Mouse (Mus musculus): ENCODE measurements around the gene Catsper3.

Catsper3 gene

DNA sequence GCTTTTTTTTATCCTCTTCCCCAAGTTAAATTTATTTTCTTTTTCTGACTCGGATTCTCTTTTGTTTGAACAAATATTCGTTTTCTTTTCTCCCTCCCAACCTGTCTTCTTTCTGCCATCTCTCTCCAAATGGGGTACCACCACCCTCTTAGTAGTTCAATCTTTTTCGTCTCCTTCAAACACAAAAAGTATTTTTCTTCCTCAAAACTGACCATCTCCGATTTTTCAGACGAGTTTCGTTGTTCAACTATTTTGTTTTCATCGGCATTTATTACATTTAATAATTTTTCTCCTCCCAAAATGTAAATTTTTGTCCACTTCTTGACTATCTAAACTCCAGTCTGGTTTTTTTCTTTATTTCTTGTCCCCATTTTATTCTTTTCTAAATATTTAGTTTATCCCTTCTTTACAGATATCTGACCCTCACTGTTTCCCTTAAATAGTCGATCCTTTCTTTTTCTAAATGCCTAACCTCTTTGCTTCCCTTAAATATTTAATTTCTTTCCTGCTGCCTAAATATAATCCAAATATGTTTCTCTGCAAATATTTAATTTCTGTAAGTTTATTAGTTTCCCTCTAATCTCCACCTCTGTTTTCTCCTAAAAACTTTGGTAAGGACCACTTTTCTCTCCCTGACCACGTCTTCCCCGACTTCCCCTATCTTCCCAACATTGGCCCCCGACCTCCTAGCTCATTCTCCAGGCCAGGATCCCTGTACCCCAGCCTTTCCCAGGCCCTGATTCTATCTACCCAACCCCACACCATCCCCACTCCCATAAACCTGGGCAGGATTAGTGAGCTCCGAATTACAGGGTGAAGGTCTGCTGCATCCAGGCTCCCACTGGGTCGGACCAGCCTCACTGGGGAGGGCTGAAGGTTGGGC lies 42.7 kb downstream of the Catsper3 start:
- DNase-seq (ENCODE audit: low read depth, low spot score): no peak

- DNase-seq (ENCODE audit: low read depth, low spot score): no peak
Measured at GRCm38 (mm10) chr13:55827679-55828140, 43.3 kb downstream of the Catsper3 start.

DNA sequence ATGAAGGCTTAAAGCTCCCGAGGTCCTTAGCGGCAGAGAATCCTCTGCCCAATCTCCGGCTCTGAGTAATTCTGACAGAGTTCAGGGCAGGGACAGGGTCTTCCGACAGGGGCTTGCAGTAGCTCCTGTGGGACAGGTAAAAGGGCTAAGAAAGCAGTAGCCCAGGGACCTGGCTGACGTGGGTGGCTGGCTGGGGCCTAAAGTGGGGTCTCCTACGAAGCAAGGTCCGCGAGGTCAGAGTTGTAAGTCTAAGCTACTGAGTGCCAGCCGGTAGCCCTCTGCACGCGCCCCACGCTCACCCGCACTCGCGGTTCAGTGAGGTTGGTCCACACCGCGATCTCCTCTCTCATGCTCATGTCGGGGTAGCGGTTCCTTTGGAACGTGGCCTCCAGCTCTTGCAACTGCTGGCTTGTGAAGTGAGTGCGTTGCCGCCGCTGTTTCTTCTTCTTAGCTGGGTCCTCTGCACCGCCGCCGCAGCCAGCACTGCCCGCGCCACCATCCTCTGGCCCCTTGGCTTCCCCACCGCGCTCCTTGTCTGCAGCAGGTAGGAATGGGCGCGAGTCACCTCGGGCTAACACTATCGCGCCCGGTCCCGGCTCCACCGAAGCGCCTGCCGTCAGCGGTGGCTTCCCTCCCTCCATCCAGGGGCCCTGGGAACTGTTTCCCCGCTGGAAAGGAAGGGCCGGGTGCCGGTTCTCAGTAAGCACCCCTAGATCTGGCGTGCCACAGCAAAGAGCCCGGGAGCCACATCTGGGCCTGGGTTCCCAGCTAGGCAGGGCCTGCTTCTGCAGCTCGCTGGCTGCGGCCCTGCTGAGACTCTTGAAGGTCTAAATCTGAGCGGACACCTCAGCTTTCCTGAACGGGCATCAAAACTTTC lies 44.0 kb downstream of the Catsper3 start:
- no peak for DNase-seq (ENCODE audit: low read depth, low spot score)

DNA sequence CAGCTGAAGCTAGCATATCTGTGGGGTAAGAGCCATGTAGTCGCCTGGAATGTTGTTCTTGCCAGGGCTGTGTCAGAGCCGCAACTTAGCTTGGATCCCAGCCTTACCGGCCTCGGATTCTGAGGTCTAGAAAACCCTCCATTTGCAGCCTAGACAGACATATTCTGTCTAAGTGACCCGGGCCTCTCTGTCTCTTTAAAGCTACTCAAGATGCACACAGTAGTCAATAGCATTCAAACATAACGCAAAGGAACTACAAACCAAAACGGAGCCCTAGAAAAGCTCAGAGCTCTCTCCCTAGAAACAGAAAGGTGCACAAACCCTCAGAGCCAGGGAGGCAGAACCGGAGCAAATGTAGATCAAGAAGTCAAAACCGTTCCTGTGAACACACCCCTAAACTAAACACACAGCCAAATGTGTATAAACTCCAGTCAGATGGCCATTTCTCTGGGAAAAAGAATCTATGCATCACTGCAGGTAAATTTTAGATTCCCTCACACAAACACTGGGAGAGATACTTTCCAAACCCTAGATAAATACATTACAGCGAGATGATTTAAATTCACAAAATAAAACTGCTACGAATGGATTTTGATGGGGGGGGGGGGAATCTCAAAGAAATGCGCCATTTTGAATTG lies 44.8 kb downstream of the Catsper3 start:
- DNase-seq (ENCODE audit: low read depth, low spot score): no peak

DNA sequence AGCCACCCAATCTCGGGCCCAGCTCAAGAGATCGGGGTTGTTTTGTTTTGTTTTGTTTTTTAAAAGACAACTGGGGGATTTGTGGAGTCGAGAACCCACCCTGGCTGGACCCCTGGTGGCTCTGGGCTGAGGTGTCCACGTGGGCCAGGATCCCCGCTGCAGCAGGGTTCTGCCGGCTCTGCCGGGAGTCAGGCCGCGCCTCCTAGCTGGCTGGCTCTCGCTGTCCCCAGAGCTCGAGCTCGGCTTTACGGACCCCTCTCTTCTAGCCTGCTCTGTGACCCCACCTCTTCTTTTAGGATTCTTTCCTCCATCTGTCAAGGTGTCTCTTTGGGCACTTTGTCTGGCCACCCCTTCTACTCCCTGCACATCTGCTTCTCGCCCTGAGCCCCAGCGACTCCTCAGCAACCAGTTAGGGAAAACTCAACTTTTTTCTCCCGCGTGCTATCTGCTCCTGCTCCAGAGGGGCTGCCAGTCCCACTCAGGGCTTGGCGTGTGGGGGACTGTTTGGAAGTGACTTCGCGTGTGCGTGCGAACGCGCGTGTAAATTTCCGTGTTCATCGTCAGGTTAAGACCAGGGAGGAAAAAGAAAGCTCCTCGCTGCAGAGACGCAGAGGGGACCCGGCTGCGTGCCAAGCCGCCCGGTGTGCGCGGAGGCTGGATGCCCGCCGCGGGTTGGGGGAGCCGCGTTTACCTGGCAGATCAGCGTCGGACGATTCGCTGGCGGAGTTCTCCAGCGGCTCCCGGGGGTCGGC lies 45.9 kb downstream of the Catsper3 start:
- no peak for DNase-seq (ENCODE audit: low read depth, low spot score)

DNA sequence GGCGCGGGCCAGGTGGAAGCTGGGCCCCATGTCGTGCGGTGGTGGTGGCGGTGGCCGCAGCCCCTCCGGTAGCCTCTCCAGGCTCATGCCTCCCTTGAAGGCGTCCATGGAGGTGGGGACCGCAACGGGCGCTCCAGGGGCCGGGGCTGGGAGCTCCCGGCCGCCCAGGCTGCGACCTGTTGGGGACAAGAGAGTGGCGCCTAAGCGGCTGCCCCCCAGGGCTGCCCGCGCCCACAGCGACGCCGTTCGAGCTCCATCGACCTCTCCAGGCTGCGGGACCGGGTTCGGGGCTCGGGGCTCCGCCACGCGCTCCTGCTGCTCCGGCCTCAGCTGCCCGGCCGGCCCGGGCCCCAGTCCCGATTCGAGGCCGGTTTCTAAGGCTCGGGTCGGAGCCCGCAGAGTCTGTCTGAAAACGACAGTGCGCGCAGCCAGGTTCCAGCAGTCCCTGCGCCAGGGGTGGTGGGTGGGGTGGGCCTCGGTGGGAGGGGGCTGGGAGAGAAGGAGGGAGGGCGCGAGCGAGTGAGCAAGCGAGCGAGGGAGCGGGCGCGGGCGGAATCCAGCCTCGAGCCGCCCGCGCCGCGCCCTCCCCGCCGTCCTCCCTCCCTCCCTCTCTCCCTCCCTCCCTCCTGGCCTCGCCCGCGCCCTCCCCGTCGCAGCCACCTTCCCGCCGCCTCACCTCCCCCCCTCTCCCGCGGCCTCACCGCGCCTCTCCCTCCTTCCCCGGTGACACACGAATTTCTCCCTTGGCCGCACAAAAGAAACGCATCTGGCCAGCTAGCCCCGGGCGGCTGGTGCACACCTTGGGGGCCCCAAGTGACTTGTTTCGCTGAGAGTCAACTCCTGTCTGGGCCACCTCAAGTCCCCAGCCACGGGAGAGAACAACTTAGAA lies 46.7 kb downstream of the Catsper3 start:
- DNase-seq (ENCODE audit: low read depth, low spot score): no peak

GRCm38 (mm10) chr13:55831722-55832160 lies 47.4 kb downstream of the Catsper3 start:
- no peak for DNase-seq (ENCODE audit: low read depth, low spot score)

- DNase-seq (ENCODE audit: low read depth, low spot score): no peak
Measured at GRCm38 (mm10) chr13:55832602-55833001, 48.2 kb downstream of the Catsper3 start.

DNA sequence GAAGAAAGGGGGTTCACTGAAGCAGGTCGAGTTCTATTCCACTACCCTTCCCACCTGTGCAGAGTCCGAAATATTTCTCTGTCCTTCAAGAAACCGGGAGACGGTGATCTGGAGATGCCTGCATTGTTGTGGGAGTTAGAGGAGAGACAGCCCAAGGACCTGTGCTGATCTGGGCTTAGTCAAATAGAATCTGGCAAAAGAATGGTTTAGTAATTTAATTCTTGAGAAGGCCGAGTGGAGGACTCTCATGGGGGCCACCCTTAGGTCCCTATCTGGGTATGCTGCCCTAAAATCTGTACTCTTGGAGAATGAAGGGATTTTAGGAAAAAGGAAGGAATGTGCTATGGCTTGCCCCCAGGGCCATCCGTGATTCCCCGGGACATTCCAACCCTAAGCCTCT lies 49.6 kb downstream of the Catsper3 start:
- no peak for DNase-seq (ENCODE audit: low read depth, low spot score)

GRCm38 (mm10) chr13:55834667-55835066 lies 50.3 kb downstream of the Catsper3 start:
- DNase-seq (ENCODE audit: low read depth, low spot score): no peak

DNA sequence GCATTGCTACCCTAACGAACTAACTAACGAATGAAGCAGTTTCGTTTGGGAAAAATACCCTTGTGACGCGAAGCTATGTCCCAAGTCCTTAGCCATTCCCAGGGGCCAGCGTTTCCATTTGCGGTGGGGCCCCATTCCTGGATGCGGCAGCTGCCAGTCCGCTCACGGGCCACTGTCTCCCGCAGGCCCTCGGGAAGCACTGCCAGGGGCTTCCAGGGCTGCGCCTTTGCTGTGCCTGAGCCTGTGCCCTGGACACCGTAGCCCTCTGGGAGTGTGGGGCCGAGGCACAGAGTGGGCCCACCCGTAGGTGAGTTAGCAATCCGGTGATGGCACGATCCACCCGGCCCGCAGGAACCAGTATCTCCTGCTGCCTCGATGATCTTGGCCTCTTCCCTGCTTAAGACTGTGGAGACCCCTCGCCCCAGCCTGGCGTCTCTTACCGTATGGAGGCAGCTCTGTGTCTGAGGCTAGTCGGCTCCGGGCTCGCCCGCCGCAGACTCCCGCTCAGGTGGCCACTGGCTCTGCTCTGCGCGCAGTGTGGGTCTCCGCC lies 51.3 kb downstream of the Catsper3 start:
- DNase-seq (ENCODE audit: low read depth, low spot score): no peak

- DNase-seq (ENCODE audit: low read depth, low spot score): no peak
Measured at GRCm38 (mm10) chr13:55836142-55836625, 51.8 kb downstream of the Catsper3 start, which contains the start of gene Pitx1. Pitx1 (minus strand) TSS chr13:55836192.

DNA sequence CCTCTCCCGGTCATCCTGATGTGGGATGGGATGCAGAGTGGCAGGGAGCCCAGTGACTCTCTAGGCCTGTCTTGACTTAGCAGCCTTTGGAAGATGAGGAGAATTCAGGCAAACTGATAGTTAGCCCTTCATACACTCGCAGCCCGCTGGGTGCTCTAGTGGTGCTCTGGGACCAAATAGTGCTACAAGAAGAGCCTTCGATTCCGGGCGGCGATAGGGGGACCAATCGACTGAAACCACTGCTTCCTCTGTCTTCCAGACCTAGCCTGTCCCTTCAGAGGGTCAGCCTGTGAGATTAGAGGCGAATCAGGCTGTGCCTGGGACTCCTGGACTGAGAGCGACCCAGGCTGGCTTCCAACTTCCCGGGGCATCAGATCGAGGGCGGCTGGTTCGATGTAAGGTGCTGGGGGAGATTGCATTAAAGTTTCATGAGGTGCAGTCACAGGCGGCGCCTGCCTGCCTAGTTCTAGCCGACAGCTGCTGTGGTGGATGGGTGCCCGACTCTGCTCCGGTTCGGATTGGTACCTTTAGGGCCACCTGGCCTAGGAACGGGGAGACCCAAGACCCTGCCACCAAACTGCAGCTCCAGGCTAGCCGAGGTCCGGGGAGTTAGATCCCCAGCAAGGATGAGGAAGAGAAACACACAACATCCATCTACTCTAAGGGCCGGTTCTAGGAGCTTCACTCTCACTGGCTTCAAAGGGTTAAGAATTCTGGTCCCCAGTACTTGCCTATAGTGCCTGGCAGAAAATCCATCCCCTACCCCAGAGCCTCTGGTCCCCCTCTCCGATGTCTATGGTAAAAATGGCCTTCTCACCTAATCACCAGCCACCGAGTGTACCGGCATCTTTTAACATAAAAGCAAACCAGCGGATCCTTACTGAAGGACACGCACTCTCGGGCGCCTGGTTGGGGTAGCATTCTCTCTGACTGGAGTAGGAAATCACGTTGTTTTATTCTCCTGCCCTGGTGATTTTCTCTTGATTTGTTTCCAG lies 52.7 kb downstream of the Catsper3 start:
- DNase-seq (ENCODE audit: low read depth, low spot score): no peak

DNA sequence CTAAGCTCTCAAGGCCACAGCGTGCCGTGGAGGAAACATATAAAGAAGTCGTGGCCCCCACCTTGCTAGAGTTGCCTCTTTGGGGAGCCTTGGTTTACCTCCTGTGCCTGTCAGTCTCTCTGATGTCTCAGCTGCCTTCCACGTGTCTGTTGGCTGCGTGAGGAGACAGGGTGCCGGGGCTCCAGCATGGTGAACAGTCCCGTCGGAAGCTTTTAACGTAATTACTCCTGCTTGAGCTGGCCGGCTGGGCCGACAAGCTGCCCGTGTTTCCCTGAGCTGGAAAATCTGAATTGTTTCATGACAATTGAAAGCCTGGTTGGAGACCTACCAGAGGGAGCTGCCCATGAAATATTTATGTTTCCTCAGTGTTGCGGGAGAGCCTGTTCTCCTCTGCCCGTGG lies 55.9 kb downstream of the Catsper3 start:
- DNase-seq (ENCODE audit: low read depth, low spot score): no peak

GRCm38 (mm10) chr13:55843700-55844099 lies 59.3 kb downstream of the Catsper3 start:
- no peak for DNase-seq (ENCODE audit: low read depth, low spot score)

DNA sequence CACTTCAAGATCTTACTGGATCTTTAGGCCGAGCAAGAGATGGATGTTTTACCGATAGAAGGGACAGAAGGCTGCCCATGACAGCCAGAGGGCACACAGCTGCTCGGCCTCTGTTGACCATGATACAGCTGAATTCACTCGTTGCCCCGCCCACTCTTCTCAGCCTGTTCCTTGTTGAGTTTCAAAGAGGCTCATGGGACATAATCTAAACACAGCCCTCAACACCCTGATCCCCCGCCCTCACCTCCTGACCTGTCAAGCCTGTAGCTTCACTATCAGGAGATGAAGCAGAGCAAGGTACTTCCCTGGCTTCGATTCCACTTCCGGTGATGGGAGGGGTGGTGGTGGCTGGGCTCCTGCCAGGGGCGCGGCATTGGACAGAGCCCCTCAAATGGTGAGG lies 63.4 kb downstream of the Catsper3 start:
- no peak for DNase-seq (ENCODE audit: low read depth, low spot score)

DNA sequence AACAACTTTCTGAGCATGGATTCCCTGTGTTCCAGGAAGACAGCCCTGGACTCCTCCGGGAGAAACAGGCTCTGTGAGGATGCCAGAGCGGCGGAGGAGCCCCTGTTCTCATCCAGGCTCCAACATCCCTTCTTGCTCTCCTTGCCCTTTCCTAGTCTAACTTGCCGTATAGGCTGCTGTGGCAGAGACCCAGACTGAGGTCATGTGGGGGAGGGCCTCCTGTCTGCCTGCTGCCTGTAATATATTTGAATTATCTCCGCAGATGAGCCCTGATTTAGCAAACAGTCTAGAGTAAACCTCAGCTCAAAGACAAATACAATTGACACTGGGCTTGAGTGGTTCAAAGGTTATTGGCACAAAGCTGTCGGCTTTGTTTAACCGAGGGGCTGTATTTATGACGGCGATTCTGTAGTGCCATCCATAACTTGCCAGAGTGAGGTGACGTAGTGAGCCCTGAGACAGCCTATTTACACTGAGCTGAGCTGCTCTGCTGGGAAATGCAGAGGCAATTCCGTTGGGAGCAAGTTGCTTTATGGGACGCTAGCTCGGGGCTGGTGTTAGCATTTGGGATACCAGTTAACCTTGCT lies 64.3 kb downstream of the Catsper3 start:
- no peak for DNase-seq (ENCODE audit: low read depth, low spot score)

GRCm38 (mm10) chr13:55850726-55851125 lies 66.4 kb downstream of the Catsper3 start:
- no peak for DNase-seq (ENCODE audit: low read depth, low spot score)
